Mouse (Mus musculus): Measurements from ENCODE around the gene Axin2. TPM values are rescaled to one million over a fixed set of nuclear protein-coding genes. Genes with fewer than 3 reads are reported as not detected.

Gene Axin2
- total and polyA plus RNA-seq, 3 experiments, result 14.2 to 29.9 (median 16.6) TPM

GRCm38 (mm10) chr11:108885276-108885896 lies 34.8 kb upstream of the Axin2 start:
- dilution Hi-C loops (cut with MboI; ENCODE audit: extremely low pct_ligation_motif_present, extremely low pct_unique_long_range_greater_than_20kb, low sequenced_read_pairs) (no loop called here), in situ Hi-C loops (cut with MboI; ENCODE audit: low pct_ligation_motif_present, low pct_unique_long_range_greater_than_20kb, low sequenced_read_pairs) (no loop called here)
- no peak overlapping the region for H3K9ac ChIP-seq (ENCODE audit: insufficient read depth, low read depth)
- H3K9me3 ChIP-seq (replicated peaks; ENCODE audit: low read length), result peaks cover 2% of the 10 kb centered on the region
- peaks cover 0 to 22% of the 10 kb centered on the region in 2 experiments; a peak in 2 of 4 replicates for H3K4me1 ChIP-seq (ENCODE audit: control insufficient read depth in 1 of 2, insufficient read depth in 2 of 2)
- H3K27ac ChIP-seq (ENCODE audit: insufficient read depth, low read depth), result no peak overlapping the region
- no peaks in the 10 kb centered on the region for H3K27me3 ChIP-seq (replicated peaks)
- no peaks in the 10 kb centered on the region for H3K36me3 ChIP-seq (replicated peaks in 1 of 2; ENCODE audit: control insufficient read depth in 1 of 2, insufficient read depth in 1 of 2, low read length in 1 of 2)
- no peak for TF ChIP-seq CHD1 (IDR thresholded peaks at IDR 0.05; ENCODE audit: low read depth, low read length)
- no peak for TF ChIP-seq ZNF384 (IDR thresholded peaks at IDR 0.05; ENCODE audit: low read depth, low read length)
- no peak for TF ChIP-seq HCFC1 (IDR thresholded peaks at IDR 0.05; ENCODE audit: low read depth, low read length)
- no peak for TF ChIP-seq EP300 (IDR thresholded peaks at IDR 0.05; ENCODE audit: low read length)
- TF ChIP-seq BHLHE40 (IDR thresholded peaks at IDR 0.05; ENCODE audit: low read depth, low read length), result no peak
- TF ChIP-seq MAFK (IDR thresholded peaks at IDR 0.05; ENCODE audit: insufficient replicate concordance, low read length), result no peak
- no peak for TF ChIP-seq CTCF (conservative IDR thresholded peaks at IDR 0.05 in 1 of 2, IDR thresholded peaks at IDR 0.05 in 1 of 2; ENCODE audit: low read depth in 2 of 2, low read length in 2 of 2)
- TF ChIP-seq ELF1 (IDR thresholded peaks at IDR 0.05; ENCODE audit: low read depth, low read length), result no peak
- TF ChIP-seq MEF2A (IDR thresholded peaks at IDR 0.05; ENCODE audit: borderline replicate concordance, low read depth, low read length), result no peak
- TF ChIP-seq MAZ (IDR thresholded peaks at IDR 0.05; ENCODE audit: low read depth, low read length), result no peak
- TF ChIP-seq NELFE (IDR thresholded peaks at IDR 0.05; ENCODE audit: low read depth, low read length), result no peak
- TF ChIP-seq ZMIZ1 (IDR thresholded peaks at IDR 0.05; ENCODE audit: low read depth, low read length), result no peak
- TF ChIP-seq NRF1 (IDR thresholded peaks at IDR 0.05; ENCODE audit: low read depth, low read length), result no peak
- no peak for TF ChIP-seq RCOR1 (conservative IDR thresholded peaks at IDR 0.05; ENCODE audit: low read depth, low read length)
- no peak for TF ChIP-seq TBP (conservative IDR thresholded peaks at IDR 0.05; ENCODE audit: low read depth, low read length)
- TF ChIP-seq MAX (IDR thresholded peaks at IDR 0.05; ENCODE audit: low read length), result no peak
- no peak for TF ChIP-seq RAD21 (IDR thresholded peaks at IDR 0.05; ENCODE audit: low read depth, low read length)
- TF ChIP-seq ZKSCAN1 (IDR thresholded peaks at IDR 0.05; ENCODE audit: borderline replicate concordance, low read depth, low read length), result no peak
- no peak for TF ChIP-seq ZC3H11A (IDR thresholded peaks at IDR 0.05; ENCODE audit: low read depth, low read length)
- H3K4me2 ChIP-seq (ENCODE audit: insufficient read depth, low read depth, poor library complexity, severe bottlenecking), result no peak overlapping the region
- DNase-seq (ENCODE audit: extremely low read depth), result no peak
- no peaks in the 10 kb centered on the region for H3K79me2 ChIP-seq (replicated peaks; ENCODE audit: control insufficient read depth, extremely low read depth, insufficient read depth, poor library complexity, severe bottlenecking)
- H3K4me3 ChIP-seq (replicated peaks in 1 of 3; ENCODE audit: low read depth in 2 of 3, low read length in 2 of 3, poor library complexity in 1 of 3), result no peak overlapping the region

GRCm38 (mm10) chr11:108886060-108886459 lies 34.1 kb upstream of the Axin2 start:
- no peaks in the 10 kb centered on the region for H3K79me2 ChIP-seq (replicated peaks; ENCODE audit: control insufficient read depth, extremely low read depth, insufficient read depth, poor library complexity, severe bottlenecking)
- no peaks in the 10 kb centered on the region for H3K27me3 ChIP-seq (replicated peaks)
- H3K9ac ChIP-seq (ENCODE audit: insufficient read depth, low read depth), result no peak overlapping the region
- H3K27ac ChIP-seq (ENCODE audit: insufficient read depth, low read depth), result no peak overlapping the region
- no peak overlapping the region for H3K4me3 ChIP-seq (replicated peaks in 1 of 3; ENCODE audit: low read depth in 2 of 3, low read length in 2 of 3, poor library complexity in 1 of 3)
- peaks cover 2% of the 10 kb centered on the region for H3K9me3 ChIP-seq (replicated peaks; ENCODE audit: low read length)
- in situ Hi-C loops (cut with MboI; ENCODE audit: low pct_ligation_motif_present, low pct_unique_long_range_greater_than_20kb, low sequenced_read_pairs) (no loop called here), dilution Hi-C loops (cut with MboI; ENCODE audit: extremely low pct_ligation_motif_present, extremely low pct_unique_long_range_greater_than_20kb, low sequenced_read_pairs) (no loop called here)
- TF ChIP-seq JUND (conservative IDR thresholded peaks at IDR 0.05; ENCODE audit: low read depth, low read length), result no peak
- TF ChIP-seq NRF1 (IDR thresholded peaks at IDR 0.05; ENCODE audit: low read depth, low read length), result no peak
- no peak for TF ChIP-seq ZNF384 (IDR thresholded peaks at IDR 0.05; ENCODE audit: low read depth, low read length)
- TF ChIP-seq ETS1 (conservative IDR thresholded peaks at IDR 0.05; ENCODE audit: low read depth, low read length), result no peak
- TF ChIP-seq SMC3 (IDR thresholded peaks at IDR 0.05; ENCODE audit: low read depth, low read length), result no peak
- no peak for TF ChIP-seq CHD2 (IDR thresholded peaks at IDR 0.05; ENCODE audit: low read length)
- no peaks in the 10 kb centered on the region for H3K36me3 ChIP-seq (replicated peaks in 1 of 2; ENCODE audit: control insufficient read depth in 1 of 2, insufficient read depth in 1 of 2, low read length in 1 of 2)
- no peak for DNase-seq (ENCODE audit: extremely low read depth)
- H3K4me1 ChIP-seq (ENCODE audit: control insufficient read depth in 1 of 2, insufficient read depth in 2 of 2), result peaks cover 0 to 15% of the 10 kb centered on the region in 2 experiments; a peak in 2 of 4 replicates
- no peak overlapping the region for H3K4me2 ChIP-seq (ENCODE audit: insufficient read depth, low read depth, poor library complexity, severe bottlenecking)
